Mouse (Mus musculus): ENCODE data around the gene Derl3. TPM values are rescaled to one million over a fixed set of nuclear protein-coding genes. Genes with fewer than 3 reads are reported as not detected.

Derl3 gene
- polyA plus RNA-seq, 1 experiment from 2014 or later: 1.1 TPM

DNA sequence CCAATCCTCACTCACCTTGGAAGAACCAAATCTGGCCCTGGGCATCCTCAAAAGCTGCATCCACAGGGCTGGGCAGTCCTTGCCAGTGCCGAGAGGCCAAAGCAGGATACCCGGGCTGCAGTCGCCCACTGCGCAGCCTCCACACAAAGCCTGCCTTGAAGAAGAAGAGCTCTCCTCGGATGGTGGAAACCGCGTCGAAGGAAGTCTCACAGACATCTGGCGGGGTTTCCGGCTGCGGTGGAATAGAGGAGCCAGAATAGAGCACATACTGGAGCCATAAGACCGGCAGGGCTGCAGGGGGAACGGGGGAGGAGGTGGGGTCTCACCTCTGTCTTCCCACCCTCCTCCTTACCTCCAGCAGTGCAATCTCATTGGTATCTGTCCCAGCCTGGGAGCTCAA lies 33.2 kb downstream of the Derl3 start:
- H3K27me3 ChIP-seq: no peaks in the 10 kb centered on the region
- no peak for TF ChIP-seq CTCF (IDR thresholded peaks at IDR 0.05)
- no peak for ATAC-seq
- in situ Hi-C loops (cut with MboI; ENCODE audit: low pct_unique_long_range_greater_than_20kb): no loop called here
- DNase-seq (ENCODE audit: low read depth, low spot score): no peak
- POLR2A ChIA-PET: no interaction called here
- CTCF ChIA-PET: interaction anchor here (1.2 to 2.1 kb wide), 2 partner anchors 11 to 17 kb away, joined by 3 to 4 read pairs; no protein-coding TSS in a partner anchor

DNA sequence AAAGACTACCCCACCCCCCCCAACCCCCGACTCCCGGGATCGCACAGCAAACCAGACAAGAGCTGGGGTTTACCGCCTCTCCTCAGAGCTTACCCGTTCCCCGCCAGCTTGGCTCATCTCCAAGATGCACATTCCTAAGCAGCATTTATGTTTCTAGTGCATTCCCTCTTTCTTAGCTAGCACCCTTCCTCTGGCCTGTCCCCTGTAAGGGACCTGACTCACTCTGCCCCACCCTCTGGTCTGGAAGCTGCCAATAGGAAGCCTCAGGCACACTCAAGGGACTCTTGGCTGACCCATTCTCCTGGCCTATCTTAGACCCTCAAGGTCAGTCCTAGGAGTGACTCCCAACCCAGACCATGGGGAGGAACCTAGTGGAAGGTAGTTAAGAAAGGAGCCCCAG lies 37.1 kb downstream of the Derl3 start:
- in situ Hi-C loops (cut with MboI; ENCODE audit: low pct_unique_long_range_greater_than_20kb): no loop called here
- peak; percentile 74 for ATAC-seq
- DNase-seq (ENCODE audit: low read depth, low spot score): peak; percentile 68
- H3K27me3 ChIP-seq: no peaks in the 10 kb centered on the region
- no peak for TF ChIP-seq CTCF (IDR thresholded peaks at IDR 0.05)
- ChIA-PET POLR2A (interaction anchor here (1.3 to 4.2 kb wide), 2 partner anchors 9 to 166 kb away, joined by 3 to 29 read pairs; partner anchors contain the start of genes Cabin1 and Smarcb1), CTCF (interaction anchor here (0.8 to 2.0 kb wide), 3 partner anchors 9 to 71 kb away, joined by 3 to 9 read pairs (median 4); partner anchors contain the start of genes Mif and Smarcb1)

DNA sequence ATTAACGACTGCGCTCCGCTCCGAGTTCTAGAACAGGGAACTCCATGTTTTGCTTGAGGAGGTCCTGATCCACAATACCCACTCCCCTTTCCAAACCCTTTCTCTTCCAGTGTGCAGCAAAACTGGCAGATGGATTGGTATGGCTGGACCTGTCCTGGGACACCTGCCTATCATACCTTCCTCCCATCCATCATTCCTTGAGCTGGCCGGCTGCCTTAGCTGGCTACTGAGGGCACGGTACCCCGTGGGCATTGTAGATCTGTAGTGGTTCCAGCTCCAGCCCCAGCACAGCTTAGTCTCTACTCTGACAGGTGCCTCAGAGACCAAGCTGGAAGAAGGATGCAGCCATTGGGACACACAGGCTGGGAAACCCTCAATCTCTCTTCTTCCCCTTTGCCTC lies 38.1 kb downstream of the Derl3 start:
- ATAC-seq (no peak), DNase-seq (ENCODE audit: low read depth, low spot score) (no peak)
- no peak for TF ChIP-seq CTCF (IDR thresholded peaks at IDR 0.05)
- CTCF ChIA-PET: interaction anchor here (1.0 to 2.0 kb wide), 4 partner anchors 9 to 33 kb away, joined by 3 to 9 read pairs (median 4); no protein-coding TSS in a partner anchor
- no peaks in the 10 kb centered on the region for H3K27me3 ChIP-seq
- POLR2A ChIA-PET: interaction anchor here (0.8 to 4.2 kb wide), 5 partner anchors 10 to 167 kb away, joined by 3 to 29 read pairs (median 3); partner anchors contain the start of genes Cabin1 and Smarcb1
- in situ Hi-C loops (cut with MboI; ENCODE audit: low pct_unique_long_range_greater_than_20kb): no loop called here

DNA sequence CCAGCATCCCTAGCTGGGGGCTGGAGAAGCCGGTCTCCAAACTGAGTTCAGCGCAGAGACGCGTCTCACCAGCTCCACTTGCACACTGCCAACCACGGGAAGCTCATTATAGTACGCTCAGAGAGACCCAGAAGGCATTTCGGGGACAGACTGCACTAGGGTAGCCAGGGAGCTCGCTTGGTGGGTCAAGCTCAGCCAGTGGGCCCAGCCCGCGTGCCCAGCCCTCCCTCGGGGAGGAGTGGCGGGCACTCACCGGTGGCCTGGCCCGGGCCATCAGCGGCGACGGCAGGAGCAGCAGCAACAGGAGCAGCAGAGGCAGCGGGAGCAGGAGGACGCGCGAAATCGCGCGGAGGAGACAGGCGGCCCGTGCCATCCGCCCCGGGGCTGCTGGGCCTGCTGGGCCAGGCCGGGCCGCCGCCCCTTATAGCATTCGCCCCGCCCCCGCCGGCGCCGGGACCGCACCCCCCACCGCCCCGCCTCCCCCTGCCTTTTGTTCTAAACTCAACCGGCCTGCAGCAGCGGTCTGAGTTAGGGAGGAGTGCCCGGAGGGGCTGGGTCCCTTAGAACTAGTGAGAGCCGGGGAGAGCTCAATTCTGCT lies 39.0 kb downstream of the Derl3 start:
- POLR2A ChIA-PET: interaction anchor here (0.8 to 4.2 kb wide), 5 partner anchors 11 to 77 kb away, joined by 3 to 29 read pairs (median 4); partner anchors contain the start of gene Smarcb1
- no peak for TF ChIP-seq CTCF (IDR thresholded peaks at IDR 0.05)
- in situ Hi-C loops (cut with MboI; ENCODE audit: low pct_unique_long_range_greater_than_20kb): no loop called here
- CTCF ChIA-PET: interaction anchor here (1.0 to 1.7 kb wide), 4 partner anchors 8 to 22 kb away, joined by 3 to 5 read pairs (median 4); no protein-coding TSS in a partner anchor
- H3K27me3 ChIP-seq: no peaks in the 10 kb centered on the region
- ATAC-seq: peak; percentile 24
- DNase-seq (ENCODE audit: low read depth, low spot score): no peak

DNA sequence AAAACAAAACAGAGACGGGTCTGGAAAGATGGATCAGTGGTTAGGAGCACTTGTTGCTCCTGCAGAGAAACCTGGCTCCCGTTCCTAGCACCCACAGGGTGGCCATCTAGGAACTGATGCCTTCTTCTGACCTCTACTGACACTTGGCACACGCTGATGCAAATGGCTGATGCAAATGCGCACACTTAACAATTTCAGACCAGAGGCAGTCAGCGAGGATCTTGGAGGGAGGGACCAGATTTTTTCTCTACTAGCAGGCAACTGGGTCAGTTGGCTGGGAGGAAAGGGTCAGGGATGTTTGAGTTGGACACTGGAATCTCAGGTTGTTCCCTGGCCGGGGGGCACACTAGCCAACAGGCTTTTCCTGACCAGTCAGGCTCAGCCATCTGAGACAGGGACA lies 39.7 kb downstream of the Derl3 start, which contains the start of gene Chchd10:
TSS of gene Chchd10 (plus strand) at position 240 of the 400 bp plus-strand sequence.
- no peak for DNase-seq (ENCODE audit: low read depth, low spot score)
- ATAC-seq: no peak
- ChIA-PET POLR2A (interaction anchor here (1.1 to 4.2 kb wide), 3 partner anchors 12 to 23 kb away, joined by 4 to 29 read pairs (median 6); partner anchors contain the start of gene Smarcb1), CTCF (interaction anchor here (1.7 kb wide), 1 partner anchor 9 kb away, joined by 5 read pairs; no protein-coding TSS in a partner anchor)
- in situ Hi-C loops (cut with MboI; ENCODE audit: low pct_unique_long_range_greater_than_20kb): no loop called here
- no peaks in the 10 kb centered on the region for H3K27me3 ChIP-seq
- no peak for TF ChIP-seq CTCF (IDR thresholded peaks at IDR 0.05)

DNA sequence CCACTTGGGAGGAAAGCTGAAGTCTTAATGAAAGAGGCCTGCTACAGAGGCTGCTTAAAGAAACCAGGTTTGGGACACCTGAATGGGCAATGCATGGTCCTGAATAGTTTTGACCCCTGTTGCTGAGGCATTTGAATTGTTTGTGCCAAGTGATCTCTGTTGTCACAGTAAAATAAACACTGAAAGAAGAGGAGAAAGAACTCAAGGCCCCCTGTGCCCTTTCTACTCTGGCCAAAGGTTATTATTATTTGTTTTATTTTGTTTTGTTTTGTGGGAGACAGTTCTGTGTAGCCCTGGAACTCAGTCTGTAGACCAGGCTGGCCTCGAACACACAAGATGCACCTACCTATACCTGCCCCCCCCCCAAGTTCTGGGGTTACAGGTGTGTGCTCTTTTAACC lies 41.8 kb downstream of the Derl3 start:
- ChIA-PET POLR2A (no interaction called here), CTCF (no interaction called here)
- no peak for DNase-seq (ENCODE audit: low read depth, low spot score)
- no peak for TF ChIP-seq CTCF (IDR thresholded peaks at IDR 0.05)
- ATAC-seq: no peak
- in situ Hi-C loops (cut with MboI; ENCODE audit: low pct_unique_long_range_greater_than_20kb): no loop called here
- no peaks in the 10 kb centered on the region for H3K27me3 ChIP-seq

DNA sequence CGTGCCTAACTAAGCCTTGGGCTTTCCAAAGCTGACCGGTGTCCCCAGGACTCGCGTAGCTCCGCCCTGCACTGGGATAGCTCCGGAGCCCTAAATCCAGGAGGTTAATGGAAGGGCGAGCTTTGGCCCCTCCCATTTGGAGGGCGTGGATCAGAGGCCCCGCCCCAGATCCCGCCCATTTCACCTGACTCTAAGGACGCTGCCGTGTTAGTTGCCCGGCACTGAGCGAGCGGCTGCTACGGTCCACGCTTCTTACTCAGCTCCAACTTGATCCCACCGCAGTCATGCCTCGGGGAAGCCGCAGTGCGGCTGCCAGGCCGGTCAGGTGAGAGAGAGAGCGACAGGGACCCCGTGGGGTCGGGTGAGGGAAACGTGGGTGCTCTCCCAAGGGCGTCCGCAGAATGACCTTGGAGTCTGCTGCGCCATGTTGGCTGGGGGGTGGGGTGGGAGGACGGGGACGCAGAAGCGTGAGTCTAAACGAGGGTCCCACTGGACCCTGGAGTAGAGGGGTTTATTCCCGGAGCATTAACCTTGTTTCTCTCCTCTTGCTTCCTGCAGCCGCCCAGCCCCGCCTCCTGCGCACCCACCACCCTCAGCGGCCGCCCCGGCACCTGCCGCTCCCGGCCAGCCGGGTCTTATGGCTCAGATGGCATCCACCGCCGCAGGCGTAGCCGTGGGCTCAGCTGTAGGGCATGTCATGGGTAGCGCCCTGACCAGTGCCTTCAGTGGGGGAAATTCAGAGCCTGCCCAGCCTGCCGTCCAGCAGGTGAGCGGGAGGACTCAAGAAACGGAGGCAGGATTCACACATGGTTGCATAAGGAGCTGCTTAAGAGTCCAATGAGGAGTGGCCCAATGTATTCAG lies 42.7 kb downstream of the Derl3 start, which contains the start of gene Mmp11:
TSS of gene Mmp11 (minus strand) at position 817 of the 862 bp plus-strand sequence.
- no peak for TF ChIP-seq CTCF (IDR thresholded peaks at IDR 0.05)
- in situ Hi-C loops (cut with MboI; ENCODE audit: low pct_unique_long_range_greater_than_20kb): no loop called here
- H3K27me3 ChIP-seq: no peaks in the 10 kb centered on the region
- CTCF ChIA-PET: interaction anchor here (2.1 kb wide), 1 partner anchor 16 kb away, joined by 7 read pairs; no protein-coding TSS in a partner anchor
- ATAC-seq: peak; percentile 60
- DNase-seq (ENCODE audit: low read depth, low spot score): peak; percentile 73
- POLR2A ChIA-PET: interaction anchor here (2.3 kb wide), 1 partner anchor 15 kb away, joined by 13 read pairs; the partner anchor contains the start of gene Smarcb1

DNA sequence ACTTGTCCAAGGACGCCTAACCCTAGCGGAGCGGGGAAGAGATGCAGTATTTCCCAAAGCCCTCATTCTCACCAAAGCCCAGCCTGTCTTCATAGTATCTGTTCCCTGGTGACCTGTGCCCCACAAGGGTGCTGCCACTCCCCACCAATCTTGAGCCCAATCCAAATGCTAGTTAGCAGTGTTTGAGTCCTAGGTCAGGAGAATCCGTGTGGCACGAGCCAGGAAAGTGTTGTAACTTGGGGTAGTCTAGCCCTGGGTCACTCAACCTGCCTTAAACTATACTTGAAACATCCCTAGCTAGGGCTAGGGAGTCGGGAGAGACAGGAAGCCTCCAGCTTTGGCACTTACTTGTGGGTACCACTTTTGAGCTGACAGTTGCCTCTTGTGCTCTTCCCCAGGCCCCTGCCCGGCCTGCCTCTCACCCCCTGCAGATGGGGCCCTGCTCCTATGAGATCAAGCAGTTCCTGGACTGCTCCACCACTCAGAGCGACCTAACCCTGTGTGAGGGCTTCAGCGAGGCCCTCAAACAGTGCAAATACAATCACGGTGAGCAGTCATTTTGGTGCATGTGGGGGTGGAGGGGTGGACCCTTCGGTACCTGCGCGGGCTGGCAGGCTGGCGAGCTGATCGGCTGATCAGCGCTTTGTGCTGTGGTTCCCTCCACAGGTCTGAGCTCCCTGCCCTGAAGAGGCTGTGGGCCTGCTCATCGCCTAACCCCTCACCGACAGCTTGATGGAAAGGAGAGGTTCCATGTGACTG lies 43.9 kb downstream of the Derl3 start:
- no peak for ATAC-seq
- POLR2A ChIA-PET: interaction anchor here (2.3 kb wide), 1 partner anchor 16 kb away, joined by 13 read pairs; the partner anchor contains the start of gene Smarcb1
- no peaks in the 10 kb centered on the region for H3K27me3 ChIP-seq
- CTCF ChIA-PET: interaction anchor here (1.4 to 2.1 kb wide), 2 partner anchors 12 to 15 kb away, joined by 3 to 7 read pairs; no protein-coding TSS in a partner anchor
- DNase-seq (ENCODE audit: low read depth, low spot score): no peak
- TF ChIP-seq CTCF (IDR thresholded peaks at IDR 0.05): no peak
- in situ Hi-C loops (cut with MboI; ENCODE audit: low pct_unique_long_range_greater_than_20kb): no loop called here

DNA sequence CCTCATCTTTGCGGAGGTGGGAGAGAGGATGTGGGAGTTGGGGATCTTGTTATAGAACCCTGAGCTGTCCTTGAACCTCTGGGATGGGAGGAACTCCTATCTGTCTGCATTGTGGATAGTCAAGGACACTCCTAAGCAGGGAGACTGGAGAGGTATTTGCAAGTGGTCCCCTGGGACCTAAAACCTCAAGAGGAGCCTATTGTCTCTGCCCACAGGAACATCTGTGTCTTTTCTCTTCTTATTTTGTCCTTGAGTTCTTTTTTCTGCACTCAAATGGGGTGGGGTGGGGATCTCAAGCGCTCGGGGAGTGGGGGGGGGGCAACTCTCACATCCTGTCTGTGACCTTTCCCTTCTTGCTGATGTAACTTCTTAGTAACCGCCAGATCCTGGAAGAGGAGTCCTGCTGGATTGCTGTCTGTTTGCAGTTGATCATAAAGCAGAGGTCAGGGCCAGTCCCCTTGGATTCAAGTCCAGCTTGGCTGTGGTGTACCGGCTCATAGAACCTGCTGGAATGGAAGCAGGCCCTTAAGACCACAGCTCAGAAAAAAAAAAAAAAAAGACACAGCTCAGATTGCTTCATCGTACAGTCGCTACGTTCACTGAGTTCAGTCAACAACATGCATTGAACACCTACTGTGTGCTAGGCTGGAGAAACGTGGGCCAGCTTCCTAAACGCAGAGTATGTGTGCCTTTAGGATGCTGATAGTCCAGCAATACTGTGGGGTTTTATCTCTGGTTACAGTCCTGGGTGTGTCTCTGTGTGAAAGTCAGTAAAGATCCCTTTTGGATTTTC lies 44.8 kb downstream of the Derl3 start:
- in situ Hi-C loops (cut with MboI; ENCODE audit: low pct_unique_long_range_greater_than_20kb): no loop called here
- no peak for DNase-seq (ENCODE audit: low read depth, low spot score)
- TF ChIP-seq CTCF (IDR thresholded peaks at IDR 0.05): no peak
- ChIA-PET POLR2A (no interaction called here), CTCF (interaction anchor here (1.4 to 2.1 kb wide), 2 partner anchors 13 to 14 kb away, joined by 3 to 7 read pairs; no protein-coding TSS in a partner anchor)
- no peak for ATAC-seq
- no peaks in the 10 kb centered on the region for H3K27me3 ChIP-seq
